Mouse (Mus musculus) kidney, adult 11 months (tissue): ENCODE results near the gene Kcnh3.

Source experiments
- DNase-seq: peaks from one replicate; pipeline ENCODE4 v3.0.0; 2022

Gene Kcnh3

GRCm38 (mm10) chr15:99224208-99224911 is at the start of gene Kcnh3:
TSS of gene Kcnh3 (plus strand) at chr15:99224861.
- DNase-seq, result peak; percentile 16

GRCm38 (mm10) chr15:99179639-99180038 is 45.0 kb upstream of the Kcnh3 start:
- DNase-seq, result no peak

- no peak for DNase-seq
Measured at GRCm38 (mm10) chr15:99184217-99184914, 40.3 kb upstream of the Kcnh3 start.

GRCm38 (mm10) chr15:99194358-99194757 is 30.3 kb upstream of the Kcnh3 start:
- DNase-seq, result no peak

- DNase-seq, result no peak
Measured at GRCm38 (mm10) chr15:99195043-99195442, 29.6 kb upstream of the Kcnh3 start.

- DNase-seq, result no peak
Measured at GRCm38 (mm10) chr15:99198761-99199160, 25.9 kb upstream of the Kcnh3 start.

- DNase-seq, result no peak
Measured at GRCm38 (mm10) chr15:99205959-99206358, 18.7 kb upstream of the Kcnh3 start.

- DNase-seq, result no peak
Measured at GRCm38 (mm10) chr15:99213183-99213582, 11.5 kb upstream of the Kcnh3 start.

GRCm38 (mm10) chr15:99214941-99215340 is 9.7 kb upstream of the Kcnh3 start:
- DNase-seq, result no peak

- DNase-seq, result no peak
Measured at GRCm38 (mm10) chr15:99215741-99216463, 8.8 kb upstream of the Kcnh3 start.

- DNase-seq, result no peak
Measured at GRCm38 (mm10) chr15:99217630-99218029, 7.0 kb upstream of the Kcnh3 start.

- no peak for DNase-seq
Measured at GRCm38 (mm10) chr15:99221315-99221952, 3.2 kb upstream of the Kcnh3 start.

- DNase-seq, result no peak
Measured at GRCm38 (mm10) chr15:99222794-99223584, 1.7 kb upstream of the Kcnh3 start.

GRCm38 (mm10) chr15:99223585-99224207 is 965 bp upstream of the Kcnh3 start:
- DNase-seq, result no peak

GRCm38 (mm10) chr15:99225081-99225810 is 585 bp downstream of the Kcnh3 start:
- no peak for DNase-seq

GRCm38 (mm10) chr15:99226090-99226489 is 1.4 kb downstream of the Kcnh3 start:
- DNase-seq, result no peak

GRCm38 (mm10) chr15:99231998-99232397 is 7.3 kb downstream of the Kcnh3 start:
- no peak for DNase-seq

- DNase-seq, result no peak
Measured at GRCm38 (mm10) chr15:99233719-99234118, 9.1 kb downstream of the Kcnh3 start.

GRCm38 (mm10) chr15:99234326-99235010 is 9.8 kb downstream of the Kcnh3 start:
- DNase-seq, result no peak

GRCm38 (mm10) chr15:99238006-99238405 is 13.3 kb downstream of the Kcnh3 start:
- no peak for DNase-seq

GRCm38 (mm10) chr15:99240129-99240528 is 15.5 kb downstream of the Kcnh3 start:
- DNase-seq, result no peak
